Mouse (Mus musculus) liver, embryonic 11.5 days (tissue): Measurements from ENCODE around the gene Gm20479. TPM values are rescaled to one million over a fixed set of nuclear protein-coding genes. Genes with fewer than 3 reads are reported as not detected.
A peak's percentile ranks its signal among the peaks of the same experiment; 100 is the strongest.

Experiments
- ATAC-seq: fragments of 200-750 bp; cut with Nextera tagmentation; replicated peaks from 2 replicates; pipeline ENCODE4 v1.8.0; 2017; ENCODE audit warnings: moderate number of reproducible peaks, mild to moderate bottlenecking, moderate TSS enrichment, moderate library complexity; ENCODE audit not compliant: low FRiP score
- DNase-seq: peaks from one replicate; pipeline ENCODE4 v3.0.0-alpha.2; 2017; ENCODE audit warnings: low spot score
- H3K27ac ChIP-seq: fragments of 300-500 bp; sonication (generic); 2 replicates; pipeline ENCODE4 v1.5.1; 2014; ENCODE audit warnings: mild to moderate bottlenecking, low read depth, low read length, control low read depth
- H3K27me3 ChIP-seq: fragments of 300-500 bp; sonication (generic); replicated peaks from 2 replicates; pipeline ENCODE4 v1.6.1; 2014; ENCODE audit warnings: low read length, mixed read lengths; ENCODE audit not compliant: control insufficient read depth, insufficient read depth
- H3K36me3 ChIP-seq: fragments of 300-500 bp; sonication (generic); 2 replicates; pipeline ENCODE4 v1.6.1; 2014; ENCODE audit warnings: mild to moderate bottlenecking, low read length, moderate library complexity, mixed read lengths; ENCODE audit not compliant: control insufficient read depth, insufficient read depth
- H3K4me1 ChIP-seq: fragments of 300-500 bp; sonication (generic); replicated peaks from 2 replicates; pipeline ENCODE4 v1.6.1; 2014; ENCODE audit warnings: low read length, mixed read lengths; ENCODE audit not compliant: control insufficient read depth, insufficient read depth
- H3K4me2 ChIP-seq: fragments of 300-500 bp; sonication (generic); 2 replicates; pipeline ENCODE4 v1.6.1; 2014; ENCODE audit warnings: mild to moderate bottlenecking, control low read depth, moderate library complexity
- H3K4me3 ChIP-seq: fragments of 300-500 bp; sonication (generic); 2 replicates; pipeline ENCODE4 v1.5.1; 2014; ENCODE audit warnings: low read depth, low read length, control low read depth
- H3K9ac ChIP-seq: fragments of 300-500 bp; sonication (generic); 2 replicates; pipeline ENCODE4 v1.6.1; 2014; ENCODE audit warnings: low read depth, low read length, control low read depth
- H3K9me3 ChIP-seq: fragments of 300-500 bp; sonication (generic); 2 replicates; pipeline ENCODE4 v1.6.1; 2016; ENCODE audit warnings: low read length, inconsistent platforms, mixed read lengths; ENCODE audit not compliant: control insufficient read depth
- WGBS: fragments of 180-500 bp; shearing (Covaris S2); extraction: QIAGEN DNeasy Blood & Tissue Kit; methylation state at CpG from one replicate; pipeline ENCODE4 v1.1.7; 2014; 5-methylcytosine and 5-hydroxymethylcytosine counted together
- polyA plus RNA-seq: library from polyadenylated mRNA; unstranded; fragments of >200 nt; fragmentation: Nextera tagmentation; extraction: Ambion mirVana; gene quantifications from 2 replicates; pipeline ENCODE4 v1.2.1, GENCODE M21; 2014

The Gm20479 gene
- polyA plus RNA-seq, 1 experiment from 2014 or later = 1.2 TPM

DNA sequence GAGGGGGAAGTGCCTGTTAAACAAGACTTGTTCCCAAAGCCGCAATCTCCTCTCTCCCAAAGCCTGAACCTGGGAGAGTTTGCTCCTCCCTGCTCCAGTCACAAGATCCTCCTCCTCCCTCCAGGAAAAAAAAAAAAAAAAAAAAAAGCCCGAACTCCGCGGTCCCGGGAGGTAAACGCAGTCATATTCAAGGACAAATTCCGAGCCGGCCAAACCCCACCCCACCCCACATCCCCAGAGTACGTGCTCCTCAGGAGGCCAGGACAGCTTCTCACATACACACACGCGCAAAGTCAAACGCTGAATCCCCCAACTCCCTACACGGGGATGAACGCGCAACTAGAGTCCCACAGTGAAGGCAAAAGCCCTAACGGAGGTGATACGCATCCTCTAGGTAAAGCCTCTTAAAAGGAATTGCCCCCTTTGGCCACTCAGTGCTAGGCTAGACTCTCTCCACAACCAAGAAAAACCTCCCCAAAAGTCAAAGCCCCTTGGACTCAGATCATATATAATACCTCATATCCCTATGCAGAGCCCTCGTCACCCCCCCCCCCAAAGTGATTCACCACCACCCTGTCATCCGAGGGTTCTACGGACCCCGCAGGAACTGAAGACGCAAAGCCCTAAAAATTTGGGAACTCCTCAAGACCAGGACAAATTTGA, 38.4 kb upstream of the Gm20479 start:
- Histone ChIP-seq H3K4me1 (peaks cover 5% of the 10 kb centered on the region), H3K36me3 (no peaks in the 10 kb centered on the region), H3K9ac (no peak overlapping the region), H3K27ac (no peak overlapping the region), H3K27me3 (peaks cover 82% of the 10 kb centered on the region), H3K9me3 (no peaks in the 10 kb centered on the region), H3K4me3 (peak overlapping the region; percentile 48; the same call in 1 of the 2 replicates), H3K4me2 (peak overlapping the region; percentile 74)
- no peak for DNase-seq
- ATAC-seq = no peak
- WGBS = 6% methylated on average over 22 of the region's 22 CpGs

DNA sequence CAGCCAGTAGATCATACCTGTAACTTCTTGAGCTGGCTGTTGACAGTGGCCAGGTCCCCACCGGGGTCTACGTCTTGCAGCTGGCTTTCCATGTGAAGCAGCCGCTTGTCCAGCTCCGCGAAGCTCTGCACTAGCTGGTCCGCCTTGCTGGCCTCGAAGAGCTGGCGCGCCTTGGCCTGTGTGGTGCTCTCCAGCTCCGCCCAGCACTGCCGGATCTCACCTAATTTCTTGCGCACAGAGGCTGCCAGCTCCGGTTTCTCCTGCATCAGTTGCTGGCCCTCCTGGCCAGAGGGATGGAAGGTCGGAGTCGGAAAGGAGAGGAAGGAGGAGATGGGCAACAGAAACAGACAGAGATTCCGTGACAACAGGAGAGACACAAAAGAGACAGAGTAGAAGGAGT, 34.2 kb upstream of the Gm20479 start:
- WGBS = 34% methylated on average over 16 of the region's 16 CpGs
- Histone ChIP-seq H3K4me3 (no peak overlapping the region), H3K27ac (no peak overlapping the region), H3K36me3 (no peaks in the 10 kb centered on the region), H3K4me2 (no peak overlapping the region), H3K9me3 (no peaks in the 10 kb centered on the region), H3K9ac (no peak overlapping the region), H3K27me3 (peaks cover 53% of the 10 kb centered on the region), H3K4me1 (peaks cover 2% of the 10 kb centered on the region)
- DNase-seq (no peak), ATAC-seq (no peak)

DNA sequence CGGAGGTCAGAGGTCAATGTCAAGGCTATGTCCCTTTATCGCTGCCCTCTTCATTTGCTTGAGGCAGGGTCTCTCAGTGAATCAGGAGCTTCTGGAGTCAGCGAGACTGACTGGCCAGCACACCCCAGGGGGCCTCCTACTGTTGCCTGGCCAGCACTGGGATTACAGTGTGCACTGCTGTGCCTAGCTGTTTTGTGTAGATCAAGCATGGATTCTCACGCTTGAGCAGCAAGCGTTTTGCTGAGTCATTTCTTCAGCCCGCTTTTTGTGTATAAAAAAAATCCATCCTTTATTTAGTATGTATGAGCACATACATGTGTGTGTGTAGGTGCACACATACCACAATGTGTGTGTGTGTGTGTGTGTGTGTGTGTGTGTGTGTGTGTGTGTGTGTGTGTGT, 32.0 kb upstream of the Gm20479 start:
- H3K4me2 ChIP-seq = no peak overlapping the region
- WGBS = 65% methylated on average over 6 of the region's 6 CpGs
- ATAC-seq (no peak), DNase-seq (no peak)
- H3K9me3 ChIP-seq = no peaks in the 10 kb centered on the region
- H3K27ac ChIP-seq = no peak overlapping the region
- no peaks in the 10 kb centered on the region for H3K4me1 ChIP-seq
- H3K36me3 ChIP-seq = no peaks in the 10 kb centered on the region
- H3K9ac ChIP-seq = no peak overlapping the region
- no peak overlapping the region for H3K4me3 ChIP-seq
- peaks cover 31% of the 10 kb centered on the region for H3K27me3 ChIP-seq

DNA sequence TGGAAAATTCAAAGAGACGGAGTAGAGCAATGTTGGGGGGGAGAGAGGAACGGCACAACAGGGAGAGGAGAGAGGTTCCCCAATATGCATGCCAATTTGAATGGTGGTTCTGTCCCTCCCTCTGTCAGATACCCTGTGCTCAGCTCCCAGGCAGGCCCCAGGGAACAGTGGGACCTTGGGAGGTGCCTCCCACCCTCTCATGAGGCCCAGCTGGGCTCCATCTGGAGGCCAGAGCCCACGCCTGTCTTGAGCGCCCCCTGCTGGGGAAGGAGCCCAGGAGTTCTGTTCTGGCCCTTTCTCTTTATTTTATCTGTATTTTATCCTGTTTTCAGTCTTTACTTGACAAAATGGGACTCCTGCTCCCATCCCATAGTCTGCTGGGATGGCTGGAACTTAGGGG, 27.5 kb upstream of the Gm20479 start:
- WGBS = 42% methylated on average over 4 of the region's 4 CpGs
- DNase-seq (no peak), ATAC-seq (0 out of 2 replicates have a peak, but pooled peaks have one; percentile 34)
- H3K4me1 ChIP-seq = no peaks in the 10 kb centered on the region
- H3K4me3 ChIP-seq = no peak overlapping the region
- peaks cover 2% of the 10 kb centered on the region; the same call in 1 of the 2 replicates for H3K27me3 ChIP-seq
- H3K9ac ChIP-seq = no peak overlapping the region
- no peaks in the 10 kb centered on the region for H3K9me3 ChIP-seq
- no peak overlapping the region for H3K4me2 ChIP-seq
- H3K36me3 ChIP-seq = no peaks in the 10 kb centered on the region
- H3K27ac ChIP-seq = no peak overlapping the region

DNA sequence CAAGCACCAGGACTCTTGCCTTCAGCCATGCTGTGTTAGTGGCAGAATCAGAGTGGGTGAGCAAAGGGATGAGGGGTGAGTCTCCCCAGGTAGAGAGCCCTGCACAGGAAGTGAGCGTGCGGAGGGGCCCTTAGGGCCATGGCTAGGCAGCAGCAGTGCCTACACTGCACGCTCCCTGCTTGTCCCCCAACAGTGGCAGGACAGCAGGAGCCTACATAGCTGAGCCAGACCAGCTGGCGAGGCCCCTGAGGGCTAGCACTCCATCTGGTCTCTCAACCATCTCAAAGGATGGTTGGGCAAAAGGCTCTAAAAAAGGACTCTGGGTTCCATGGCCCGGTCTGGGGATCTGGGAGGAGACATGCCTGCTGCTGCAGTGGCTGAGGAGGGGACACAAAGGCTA, 26.9 kb upstream of the Gm20479 start:
- Histone ChIP-seq H3K27me3 (peaks cover 8% of the 10 kb centered on the region), H3K27ac (no peak overlapping the region), H3K4me1 (no peaks in the 10 kb centered on the region), H3K9ac (no peak overlapping the region), H3K4me2 (no peak overlapping the region), H3K4me3 (no peak overlapping the region), H3K9me3 (no peaks in the 10 kb centered on the region), H3K36me3 (no peaks in the 10 kb centered on the region)
- DNase-seq (no peak), ATAC-seq (no peak)
- WGBS = 72% methylated on average over 5 of the region's 5 CpGs

DNA sequence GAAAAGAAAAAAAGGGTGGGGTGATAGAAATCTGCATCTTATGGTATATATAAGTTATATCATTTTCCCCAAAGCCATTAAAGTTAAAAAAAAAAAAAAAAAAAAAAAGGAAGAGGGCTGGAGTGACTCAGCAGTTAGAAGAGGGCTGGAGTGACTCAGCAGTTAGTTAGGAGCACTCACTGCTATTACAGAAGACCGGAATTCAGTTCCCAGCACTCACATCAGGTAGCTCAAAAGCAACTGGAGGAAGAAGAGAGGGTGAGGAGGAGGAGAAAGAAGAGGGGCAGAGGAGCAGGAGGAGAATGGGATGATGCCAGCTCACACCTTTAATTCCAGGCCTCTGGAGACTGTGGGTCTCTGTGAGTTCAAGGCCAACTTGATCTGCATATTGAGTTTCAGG, 26.0 kb upstream of the Gm20479 start:
- 53% methylated on average over 1 of the region's 1 CpGs for WGBS
- no peaks in the 10 kb centered on the region for H3K9me3 ChIP-seq
- DNase-seq (no peak), ATAC-seq (no peak)
- H3K36me3 ChIP-seq = no peaks in the 10 kb centered on the region
- H3K27ac ChIP-seq = no peak overlapping the region
- no peak overlapping the region for H3K4me2 ChIP-seq
- H3K4me1 ChIP-seq = no peaks in the 10 kb centered on the region
- peaks cover 14% of the 10 kb centered on the region for H3K27me3 ChIP-seq
- no peak overlapping the region for H3K4me3 ChIP-seq
- H3K9ac ChIP-seq = no peak overlapping the region

DNA sequence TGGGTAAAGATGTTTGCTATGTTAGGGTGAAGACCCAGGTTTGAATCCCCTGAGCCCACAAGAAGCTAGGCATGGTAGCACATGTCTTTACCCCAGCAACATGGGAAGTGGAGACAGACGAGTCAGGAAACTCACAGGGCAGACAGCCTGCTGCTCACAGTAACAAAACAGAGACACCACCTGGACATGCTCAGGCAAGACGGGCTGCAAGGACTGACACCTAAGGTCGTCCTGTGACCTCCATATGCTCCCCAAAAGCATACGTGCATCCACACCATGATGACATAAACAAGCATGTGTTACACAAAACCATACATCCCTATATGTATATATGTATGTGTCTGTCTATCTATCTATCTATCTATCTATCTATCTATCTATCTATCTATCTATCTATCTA, 24.3 kb upstream of the Gm20479 start:
- Histone ChIP-seq H3K27me3 (peaks cover 19% of the 10 kb centered on the region), H3K4me2 (no peak overlapping the region)
- WGBS = 49% methylated on average over 4 of the region's 4 CpGs

DNA sequence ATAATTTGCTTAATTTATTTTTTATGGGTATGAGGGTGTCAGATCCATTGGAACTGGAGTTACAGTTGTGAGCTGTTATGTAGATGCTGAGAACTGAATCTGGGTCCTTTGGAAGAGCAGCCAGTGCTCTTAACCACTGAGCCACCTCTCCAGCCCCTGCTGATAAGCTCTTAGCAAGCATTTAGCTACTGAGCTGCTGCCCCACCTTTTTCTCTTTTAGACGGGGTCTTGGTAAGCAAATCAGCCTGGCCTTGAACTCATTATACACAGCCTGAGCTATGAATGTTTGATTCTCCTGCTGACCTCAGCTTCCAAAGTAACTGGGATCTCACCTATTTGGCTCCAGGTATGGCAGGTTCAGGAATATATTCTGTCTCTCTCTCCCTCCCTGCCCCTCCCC, 23.8 kb upstream of the Gm20479 start:
- Histone ChIP-seq H3K4me1 (no peaks in the 10 kb centered on the region), H3K9ac (no peak overlapping the region), H3K27me3 (peaks cover 25% of the 10 kb centered on the region), H3K36me3 (no peaks in the 10 kb centered on the region), H3K9me3 (no peaks in the 10 kb centered on the region; the same call in 1 of the 2 replicates), H3K4me2 (no peak overlapping the region), H3K4me3 (no peak overlapping the region), H3K27ac (no peak overlapping the region)
- ATAC-seq = no peak
- WGBS = 25% methylated on average over 1 of the region's 1 CpGs
- no peak for DNase-seq

More for the DNA sequence above, 24.3 kb upstream of the Gm20479 start:
- H3K9ac ChIP-seq = no peak overlapping the region
- H3K9me3 ChIP-seq = no peaks in the 10 kb centered on the region
- H3K27ac ChIP-seq = no peak overlapping the region
- no peaks in the 10 kb centered on the region for H3K4me1 ChIP-seq
- H3K36me3 ChIP-seq = no peaks in the 10 kb centered on the region
- no peak overlapping the region for H3K4me3 ChIP-seq
- DNase-seq = no peak
- ATAC-seq = no peak

DNA sequence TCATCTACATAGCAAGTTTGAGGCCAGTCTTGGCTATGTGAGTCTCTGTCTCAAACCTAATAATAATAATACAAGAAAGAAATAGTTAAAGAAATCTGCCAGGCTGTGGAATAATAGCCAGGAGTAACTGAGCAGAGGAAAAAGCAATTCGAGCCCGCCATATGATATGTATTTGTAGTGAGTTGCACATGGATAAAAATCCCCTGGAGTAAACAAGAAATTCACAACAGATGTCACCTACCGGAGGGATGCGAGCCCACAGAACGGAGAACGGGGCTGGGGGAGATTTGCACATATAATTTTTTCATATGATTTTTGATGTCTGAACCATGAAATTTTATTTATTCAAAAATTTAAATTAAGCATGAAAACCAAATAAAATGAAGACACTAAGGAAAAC, 22.6 kb upstream of the Gm20479 start:
- DNase-seq = no peak
- H3K4me2 ChIP-seq = no peak overlapping the region
- ATAC-seq = no peak
- H3K4me1 ChIP-seq = no peaks in the 10 kb centered on the region
- no peaks in the 10 kb centered on the region; the same call in 1 of the 2 replicates for H3K9me3 ChIP-seq
- H3K27me3 ChIP-seq = peaks cover 35% of the 10 kb centered on the region
- no peaks in the 10 kb centered on the region for H3K36me3 ChIP-seq
- no peak overlapping the region for H3K4me3 ChIP-seq
- WGBS = 88% methylated on average over 6 of the region's 6 CpGs
- H3K9ac ChIP-seq = no peak overlapping the region
- no peak overlapping the region for H3K27ac ChIP-seq
